Mouse (Mus musculus) lung, embryonic 16.5 days (tissue): ENCODE data around the gene Mdh2. TPM values are rescaled to one million over a fixed set of nuclear protein-coding genes. Genes with fewer than 3 reads are reported as not detected.

Experiments used
- microRNA-seq: library from miRNA; unstranded; fragments of <30 nt; microRNA quantifications from one replicate; pipeline ENCODE4, GENCODE M21; 2016
- polyA plus RNA-seq: library from polyadenylated mRNA; unstranded; fragments of >200 nt; fragmentation: Nextera tagmentation; extraction: Ambion mirVana; gene quantifications from 2 replicates; pipeline ENCODE4 v1.2.1, GENCODE M21; 2015

Gene Mdh2
- polyA plus RNA-seq, 1 experiment from 2014 or later: 433 TPM

Small RNA genes lying within 50 kb of the gene (microRNA-seq; reads per million reads assigned to microRNA genes)
- gene Gm23268 (not detected), gene Mir7034 (not detected)

Other genes with a start within 250 kb of the Mdh2 start
- gene Hip1, start 233.4 kb upstream of the Mdh2 start, polyA plus RNA-seq: 33.7 and 35.1 TPM in 2 replicates
- gene Ccl26, start 214.9 kb upstream of the Mdh2 start, polyA plus RNA-seq: not detected in 2 replicates
- gene Ccl24, start 205.4 kb upstream of the Mdh2 start, polyA plus RNA-seq: 2.9 and 5.5 TPM in 2 replicates
- gene Rhbdd2, start 145.9 kb upstream of the Mdh2 start, polyA plus RNA-seq: 30.8 and 33.1 TPM in 2 replicates
- gene Por, start 108.4 kb upstream of the Mdh2 start, polyA plus RNA-seq: 77.4 and 83.5 TPM in 2 replicates
- gene Tmem120a, start 34.0 kb upstream of the Mdh2 start, polyA plus RNA-seq: 37.9 and 38.8 TPM in 2 replicates
- 0.84 and 1.2 TPM in 2 replicates for gene Styxl1, start 95 bp upstream of the Mdh2 start, polyA plus RNA-seq
- gene Srrm3, start 28.4 kb downstream of the Mdh2 start, polyA plus RNA-seq: 0.35 and 0.57 TPM in 2 replicates
- gene Hspb1, start 109.4 kb downstream of the Mdh2 start, polyA plus RNA-seq: 126 and 127 TPM in 2 replicates
- 150 and 155 TPM in 2 replicates for gene Ywhag, start 156.1 kb downstream of the Mdh2 start, polyA plus RNA-seq
- gene Ssc4d, start 196.1 kb downstream of the Mdh2 start, polyA plus RNA-seq: 3.0 and 3.2 TPM in 2 replicates
- 0.16 and 0.19 TPM in 2 replicates for gene Zp3, start 201.6 kb downstream of the Mdh2 start, polyA plus RNA-seq
- gene Dtx2, start 216.3 kb downstream of the Mdh2 start, polyA plus RNA-seq: 26.6 and 27.6 TPM in 2 replicates